Mouse (Mus musculus) heart, postnatal 10 days (tissue): ENCODE data around the gene Kif16b. TPM values are rescaled to one million over a fixed set of nuclear protein-coding genes. Genes with fewer than 3 reads are reported as not detected.

Source experiments
- DNase-seq, 2 experiments: peaks; one replicate each; pipeline ENCODE4 v3.0.0; 2021
- intact Hi-C: fragments of 180-260 bp; cut with DNase I; formaldehyde crosslinking; loops from one replicate; pipeline ENCODE4 v1.15.1; 2025
- total RNA-seq, 2 experiments: library from RNA; stranded (reverse); gene quantifications; 2 replicates each; pipeline ENCODE4 v1.2.3; 2021

Kif16b gene
- total RNA-seq: 10 to 100 TPM; 26.2 to 28.3 TPM

GRCm38 (mm10) chr2:142900862-142901805, at the start of gene Kif16b:
Gene Kif16b, minus strand, starts transcription at chr2:142901531.
- intact Hi-C loops: loop anchor here (5.0 kb wide), 1 partner anchor 161 kb away; the partner anchor contains the start of gene Snrpb2
- DNase-seq: peak; percentile 94 to 96

- intact Hi-C loops: no loop called here
- DNase-seq: no peak
Observed at GRCm38 (mm10) chr2:142940899-142941642, 39.7 kb upstream of the Kif16b start.

- no peak for DNase-seq
- intact Hi-C loops: no loop called here
Observed at GRCm38 (mm10) chr2:142930445-142930844, 29.1 kb upstream of the Kif16b start.

- DNase-seq: no peak
- intact Hi-C loops: loop anchor here (5.0 kb wide), 1 partner anchor 72 kb away; no protein-coding TSS in a partner anchor
Observed at GRCm38 (mm10) chr2:142929226-142930112, 28.1 kb upstream of the Kif16b start.

- intact Hi-C loops: no loop called here
- no peak for DNase-seq
Observed at GRCm38 (mm10) chr2:142910808-142911388, 9.6 kb upstream of the Kif16b start.

- intact Hi-C loops: no loop called here
- DNase-seq: no peak
Observed at GRCm38 (mm10) chr2:142909213-142909612, 7.9 kb upstream of the Kif16b start.

GRCm38 (mm10) chr2:142907056-142907455, 5.7 kb upstream of the Kif16b start:
- intact Hi-C loops: no loop called here
- no peak for DNase-seq

- intact Hi-C loops: loop anchor here (5.0 kb wide), 1 partner anchor 159 kb away; the partner anchor contains the start of gene Snrpb2
- DNase-seq: peak; percentile 96 to 97
Observed at GRCm38 (mm10) chr2:142902905-142903895, 1.9 kb upstream of the Kif16b start.

- intact Hi-C loops: loop anchor here (5.0 kb wide), 1 partner anchor 162 kb away; the partner anchor contains the start of gene Snrpb2
Observed at GRCm38 (mm10) chr2:142900120-142900861, 1.0 kb downstream of the Kif16b start.

GRCm38 (mm10) chr2:142893780-142894179, 7.6 kb downstream of the Kif16b start:
- intact Hi-C loops: no loop called here
- no peak for DNase-seq

More at GRCm38 (mm10) chr2:142900120-142900861, 1.0 kb downstream of the Kif16b start:
- peak; percentile 14 to 32 for DNase-seq

GRCm38 (mm10) chr2:142891283-142891682, 10.0 kb downstream of the Kif16b start:
- intact Hi-C loops: no loop called here

GRCm38 (mm10) chr2:142884456-142884855, 16.9 kb downstream of the Kif16b start:
- intact Hi-C loops: no loop called here
- no peak for DNase-seq

More at GRCm38 (mm10) chr2:142891283-142891682, 10.0 kb downstream of the Kif16b start:
- DNase-seq: no peak

- no peak for DNase-seq
Observed at GRCm38 (mm10) chr2:142883625-142883994, 17.7 kb downstream of the Kif16b start.

GRCm38 (mm10) chr2:142882871-142883624, 18.3 kb downstream of the Kif16b start:
- intact Hi-C loops: no loop called here
- DNase-seq: peak in 1 of 2 experiments; percentile 25

More at GRCm38 (mm10) chr2:142883625-142883994, 17.7 kb downstream of the Kif16b start:
- intact Hi-C loops: no loop called here

GRCm38 (mm10) chr2:142882466-142882865, 18.9 kb downstream of the Kif16b start:
- intact Hi-C loops: no loop called here
- DNase-seq: no peak

- no peak for DNase-seq
- intact Hi-C loops: no loop called here
Observed at GRCm38 (mm10) chr2:142881177-142881576, 20.2 kb downstream of the Kif16b start.

GRCm38 (mm10) chr2:142879257-142879818, 22.0 kb downstream of the Kif16b start:
- DNase-seq: no peak
- intact Hi-C loops: no loop called here
